Mouse (Mus musculus): ENCODE results near the gene Ltbp1.

DNA sequence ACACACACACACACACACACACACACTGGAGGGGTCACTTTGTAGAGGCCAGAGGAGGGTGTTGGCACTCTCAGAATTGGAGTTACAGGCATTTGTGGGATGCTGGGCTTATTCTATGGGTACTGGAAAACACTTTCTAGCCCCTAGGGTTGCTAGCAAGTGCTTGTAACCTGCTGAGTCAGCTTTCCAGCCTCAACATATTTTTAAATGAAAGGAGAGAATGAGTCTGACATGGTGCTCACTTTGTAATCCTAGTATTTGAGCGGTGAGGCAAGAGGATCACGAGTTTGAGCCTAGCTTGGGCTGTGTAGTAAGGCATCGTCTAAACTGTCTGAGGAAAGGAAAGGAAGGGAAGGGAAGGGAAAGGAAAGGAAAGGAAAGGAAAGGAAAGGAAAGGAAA, 429.5 kb downstream of the Ltbp1 start:
- no peak for TF ChIP-seq POLR2A (IDR thresholded peaks at IDR 0.05; ENCODE audit: insufficient read depth, low read depth, low read length)
- TF ChIP-seq CTCF (IDR thresholded peaks at IDR 0.05; ENCODE audit: insufficient read depth, low read depth, low read length), result no peak

All from olfactory bulb, adult 2 months (tissue).